24 mouse cellular contexts compared by ENCODE assay signal in the genomic region with DNA sequence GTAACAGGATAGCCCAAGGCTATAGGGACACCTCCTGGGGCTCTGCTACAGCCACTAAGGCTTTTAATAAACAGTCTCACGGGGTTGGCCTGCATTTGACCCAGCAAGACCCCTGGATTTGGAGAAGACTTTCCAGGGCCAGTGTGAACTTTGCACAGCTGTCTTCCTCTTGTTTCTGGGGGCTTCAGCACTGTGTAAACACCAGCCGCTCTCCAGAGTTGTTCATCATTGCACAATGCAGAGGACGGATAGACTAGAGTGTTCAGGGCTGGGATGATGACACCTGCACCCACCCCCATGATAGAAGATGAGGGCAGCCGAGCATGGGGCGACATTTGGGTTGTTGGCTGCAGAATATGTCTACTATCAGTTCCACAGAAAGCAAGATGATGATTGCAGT.
"Had no signal": no experiment of that assay in that cellular context is flagged by ENCODE, and none has a peak within 500 bp of the region (broad histone marks: within the 10 kb centered on the region; RNA-seq: fewer than 3 reads in every experiment).

No protein-coding gene starts in this region.

- H3K9me3 ChIP-seq: heart, embryonic 10.5 days; hindbrain, embryonic 12.5 days; intestine, embryonic 15.5 days; limb, embryonic 10.5 days had no signal

- H3K36me3 ChIP-seq: heart, embryonic 10.5 days; heart, embryonic 12.5 days; hindbrain, embryonic 10.5 days; hindbrain, embryonic 12.5 days; intestine, embryonic 15.5 days; limb, embryonic 10.5 days; limb, embryonic 12.5 days had no signal

- H3K4me3 ChIP-seq: gastrocnemius, adult 2 months; heart, embryonic 10.5 days; heart, embryonic 12.5 days; hindbrain, embryonic 10.5 days; hindbrain, embryonic 12.5 days; intestine, embryonic 15.5 days; layer of hippocampus, adult 2 months; left cerebral cortex, adult 2 months; limb, embryonic 10.5 days; limb, embryonic 12.5 days had no signal

- H3K27ac ChIP-seq: gastrocnemius, adult 2 months; hindbrain, embryonic 12.5 days; hindbrain, embryonic 14.5 days; intestine, embryonic 15.5 days; layer of hippocampus, adult 2 months; left cerebral cortex, adult 2 months; limb, embryonic 10.5 days; limb, embryonic 12.5 days had no signal

- H3K9ac ChIP-seq: heart, embryonic 12.5 days; hindbrain, embryonic 12.5 days; hindbrain, embryonic 14.5 days; intestine, embryonic 15.5 days; limb, embryonic 12.5 days had no signal

- ATAC-seq: hindbrain, embryonic 16.5 days; inflammation-experienced regulatory T-cells, adult 6 months; intestine, embryonic 15.5 days; intestine, postnatal 0 days had no signal

- DNase-seq: gastrocnemius, adult 2 months; gastrocnemius, postnatal 10 days; gastrocnemius, postnatal 25 days; heart, adult 18-20 months; heart, postnatal 10 days; heart, postnatal 4 days; kidney, adult 18-20 months; kidney, adult 9 months; kidney, postnatal 10 days; kidney, postnatal 25 days; kidney, postnatal 4 days had no signal

- H3K4me2 ChIP-seq: heart, embryonic 12.5 days; hindbrain, embryonic 12.5 days; hindbrain, embryonic 14.5 days; intestine, embryonic 15.5 days; limb, embryonic 12.5 days had no signal

- H3K27me3 ChIP-seq: hindbrain, embryonic 12.5 days; intestine, embryonic 15.5 days had no signal
